Mouse (Mus musculus) ES-E14 (cell line): ENCODE measurements around the gene Mrpl41. TPM values are rescaled to one million over a fixed set of nuclear protein-coding genes. Genes with fewer than 3 reads are reported as not detected.
"Not testable (repeated sequence)": the region's sequence is repeated elsewhere in the genome, so short reads cannot be mapped to it uniquely, and the experiment has no call there.

Experiments
- DNase-seq: peaks from one replicate; pipeline ENCODE4 v3.0.0-alpha.2; 2013; ENCODE audit warnings: low read depth, low spot score
- H3K27ac ChIP-seq: 2 replicates; pipeline ENCODE4 v1.5.1; 2012; ENCODE audit warnings: low read depth, mild to moderate bottlenecking, low read length, moderate library complexity, mixed read lengths; ENCODE audit not compliant: poor library complexity, insufficient read depth, severe bottlenecking
- H3K36me3 ChIP-seq: 2 replicates; pipeline ENCODE4 v1.6.1; 2012; ENCODE audit warnings: mild to moderate bottlenecking, low read length, moderate library complexity, mixed read lengths; ENCODE audit not compliant: control insufficient read depth, poor library complexity, insufficient read depth, severe bottlenecking
- H3K4me1 ChIP-seq, 2 experiments: fragments of 150-350 bp in 1 of 2; sonication (generic) in 1 of 2; 2 replicates each; pipeline ENCODE4 v1.6.1; 2012; ENCODE audit warnings: low read length in 2 of 2, mild to moderate bottlenecking in 1 of 2, mixed read lengths in 1 of 2; ENCODE audit not compliant: control insufficient read depth in 2 of 2, insufficient read depth in 2 of 2, poor library complexity in 1 of 2
- H3K4me3 ChIP-seq, 2 experiments: fragments of 150-350 bp in 1 of 2; sonication (generic) in 1 of 2; 2 replicates each; pipeline ENCODE4 v1.5.1; 2012; ENCODE audit warnings: low read length in 2 of 2, low read depth in 1 of 2, mild to moderate bottlenecking in 1 of 2, mixed read lengths in 1 of 2; ENCODE audit not compliant: insufficient read depth in 1 of 2, poor library complexity in 1 of 2, severe bottlenecking in 1 of 2
- H3K9ac ChIP-seq: 2 replicates; pipeline ENCODE4 v1.6.1; 2012; ENCODE audit warnings: low read depth, mild to moderate bottlenecking, low read length, mixed read lengths; ENCODE audit not compliant: poor library complexity, insufficient read depth, severe bottlenecking
- H3K9me3 ChIP-seq: fragments of 150-350 bp; sonication (generic); 2 replicates; pipeline ENCODE4 v1.6.1; 2012; ENCODE audit warnings: low read depth, mild to moderate bottlenecking, low read length; ENCODE audit not compliant: control insufficient read depth, insufficient read depth
- CHD2 ChIP-seq: IDR thresholded peaks from 2 replicates; pipeline ENCODE4 v1.6.1; 2014; ENCODE audit warnings: mild to moderate bottlenecking, low read depth, low read length, inconsistent platforms
- HCFC1 ChIP-seq: IDR thresholded peaks from 2 replicates; pipeline ENCODE4 v1.6.1; 2012; ENCODE audit warnings: low read length, inconsistent platforms, borderline replicate concordance; ENCODE audit not compliant: insufficient read depth
- MAFK ChIP-seq: IDR thresholded peaks from 2 replicates; pipeline ENCODE4 v1.6.1; 2014; ENCODE audit warnings: mild to moderate bottlenecking, low read depth, low read length, inconsistent platforms; ENCODE audit not compliant: insufficient read depth
- ZC3H11A ChIP-seq: IDR thresholded peaks from 2 replicates; pipeline ENCODE4 v1.6.1; 2012; ENCODE audit warnings: low read depth, mild to moderate bottlenecking, inconsistent platforms, low read length, borderline replicate concordance
- ZNF384 ChIP-seq: IDR thresholded peaks from 2 replicates; pipeline ENCODE4 v1.6.1; 2012; ENCODE audit warnings: low read depth, low read length, inconsistent platforms
- in situ Hi-C, 2 experiments: fragments of 600-800 bp; cut with MboI; formaldehyde crosslinking; loops; one replicate each; pipeline ENCODE4 v1.15.1; 2025; ENCODE audit warnings: low sequenced_read_pairs in 2 of 2, inconsistent platforms in 1 of 2; ENCODE audit not compliant: unreplicated experiment in 2 of 2
- total RNA-seq: library from RNA; depleted of rRNA; stranded (reverse); fragments of 300-350 nt; gene quantifications from 2 replicates; pipeline ENCODE4 v1.2.3, GENCODE M21; 2012

Gene Mrpl41
- total RNA-seq, 1 experiment, result 38.3 TPM

- TF ChIP-seq ZNF384 (no peak), HCFC1 (no peak), ZC3H11A (no peak), MAFK (no peak), CHD2 (no peak)
- Histone ChIP-seq H3K27ac (no peak overlapping the region), H3K9ac (no peak overlapping the region), H3K9me3 (no peaks in the 10 kb centered on the region), H3K4me1 (peaks cover 2 to 11% of the 10 kb centered on the region in 2 experiments; a peak in 2 of 4 replicates), H3K36me3 (peaks cover 6% of the 10 kb centered on the region), H3K4me3 (no peak overlapping the region)
- DNase-seq, result no peak
- in situ Hi-C loops, result no loop called here
These were observed 2.1 kb upstream of the Mrpl41 start for GRCm38 (mm10) chr2:24976960-24977359.

GRCm38 (mm10) chr2:24975704-24976297 lies 903 bp upstream of the Mrpl41 start, which contains the start of gene Pnpla7:
Pnpla7 (plus strand) TSS chr2:24976033.
- no peak for TF ChIP-seq CHD2
- TF ChIP-seq HCFC1, result no peak
- TF ChIP-seq ZNF384, result no peak
- no peak for TF ChIP-seq MAFK
- TF ChIP-seq ZC3H11A, result no peak
- peak within 1 kb of the TSS; percentile 33 for H3K27ac ChIP-seq

GRCm38 (mm10) chr2:24974452-24974851 lies 446 bp downstream of the Mrpl41 start:
- H3K9me3 ChIP-seq, in situ Hi-C loops, H3K4me1 ChIP-seq, H3K27ac ChIP-seq, DNase-seq: not testable (repeated sequence)
- Histone ChIP-seq H3K36me3 (peaks cover 13% of the 10 kb centered on the region), H3K9ac (peak overlapping the region; percentile 84), H3K4me3 (peak overlapping the region; percentile 82 to 97)

More at GRCm38 (mm10) chr2:24975704-24976297, 903 bp upstream of the Mrpl41 start, which contains the start of gene Pnpla7:
- peak within 1 kb of the TSS; percentile 84 for H3K9ac ChIP-seq
- no peaks in the 10 kb centered on the region for H3K9me3 ChIP-seq
- peaks cover 10% of the 10 kb centered on the region for H3K36me3 ChIP-seq
- in situ Hi-C loops, result no loop called here
- H3K4me1 ChIP-seq, result peaks cover 2 to 9% of the 10 kb centered on the region in 2 experiments; a peak in 2 of 4 replicates
- peak within 1 kb of the TSS; percentile 82 to 97 for H3K4me3 ChIP-seq
- DNase-seq, result peak; percentile 60

- in situ Hi-C loops, result no loop called here
- Histone ChIP-seq H3K36me3 (peaks cover 32% of the 10 kb centered on the region), H3K9me3 (no peaks in the 10 kb centered on the region), H3K4me1 (no peaks in the 10 kb centered on the region), H3K4me3 (no peak overlapping the region), H3K9ac (no peak overlapping the region), H3K27ac (no peak overlapping the region)
- DNase-seq, result no peak
- TF ChIP-seq HCFC1 (no peak), MAFK (no peak), ZNF384 (no peak)
These were observed 4.5 kb downstream of the Mrpl41 start for GRCm38 (mm10) chr2:24970386-24970785.
